ENCODE assay signal across 18 mouse cellular contexts in genomic region chr5:62924616-62925015, GRCm38 (mm10).
DNase-seq lines count a peak whose midpoint lies in the region; ATAC-seq and TF ChIP-seq lines count a peak whose summit lies in the region.
"Had no signal": no experiment of that assay in that cellular context is flagged by ENCODE, and none has a peak within 500 bp of the region (broad histone marks: within the 10 kb centered on the region; RNA-seq: fewer than 3 reads in every experiment).

No protein-coding gene starts in this region.

- no peaks in the 10 kb centered on the region for H3K4me1 ChIP-seq in midbrain, embryonic 11.5 days (ENCODE audit: control insufficient read depth, insufficient read depth, low read length)
- H3K4me1 ChIP-seq in midbrain, embryonic 13.5 days (replicated peaks), result no peaks in the 10 kb centered on the region
- H3K4me1 ChIP-seq: embryonic facial prominence, embryonic 12.5 days; forebrain, embryonic 10.5 days had no signal

- H3K4me2 ChIP-seq in midbrain, embryonic 11.5 days, result no peak overlapping the region
- no peak overlapping the region for H3K4me2 ChIP-seq in midbrain, embryonic 13.5 days (replicated peaks)
- H3K4me2 ChIP-seq: embryonic facial prominence, embryonic 12.5 days; hindbrain, embryonic 14.5 days had no signal

- intact Hi-C loops in gastrocnemius, adult 2 months (cut with DNase I), result no loop called here

- no peak for TF ChIP-seq CTCF in gastrocnemius, adult 2 months (IDR thresholded peaks at IDR 0.05)

- H3K4me3 ChIP-seq in midbrain, embryonic 11.5 days (ENCODE audit: low read depth, low read length), result no peak overlapping the region
- H3K4me3 ChIP-seq in midbrain, embryonic 13.5 days (replicated peaks), result no peak overlapping the region
- no peak overlapping the region for H3K4me3 ChIP-seq in gastrocnemius, adult 2 months
- H3K4me3 ChIP-seq: embryonic facial prominence, embryonic 12.5 days; forebrain, embryonic 10.5 days had no signal

- no peak overlapping the region for H3K27ac ChIP-seq in midbrain, embryonic 11.5 days (ENCODE audit: low read depth, low read length)
- no peak overlapping the region for H3K27ac ChIP-seq in midbrain, embryonic 13.5 days
- no peak overlapping the region for H3K27ac ChIP-seq in gastrocnemius, adult 2 months
- H3K27ac ChIP-seq: embryonic facial prominence, embryonic 12.5 days; forebrain, embryonic 10.5 days; hindbrain, embryonic 14.5 days had no signal

- DNase-seq in kidney, adult 9 months, result peak; percentile 6
- no peak for DNase-seq in kidney, postnatal 25 days
- DNase-seq in midbrain, embryonic 11.5 days (ENCODE audit: low spot score, missing footprints), result peak; percentile 35
- peak; percentile 19 for DNase-seq in embryo, embryonic 9.5 days (ENCODE audit: extremely low spot score)
- DNase-seq in mesoderm, embryonic 11.5 days (ENCODE audit: low read depth, low spot score), result peak; percentile 20
- DNase-seq in frontal cortex, postnatal 14 days (ENCODE audit: low spot score in 2 of 2), result no peak
- DNase-seq in gastrocnemius, adult 2 months, result no peak
- DNase-seq: adrenal gland, postnatal 10 days; B cell, adult 2 months; cerebellum, adult 8-10 months; heart, adult 18-20 months; heart, postnatal 10 days; liver; thymus, adult 18-20 months had no signal

- H3K9me3 ChIP-seq in midbrain, embryonic 11.5 days (ENCODE audit: control insufficient read depth, low read length), result no peaks in the 10 kb centered on the region
- H3K9me3 ChIP-seq in midbrain, embryonic 13.5 days, result no peaks in the 10 kb centered on the region
- H3K9me3 ChIP-seq: embryonic facial prominence, embryonic 12.5 days; forebrain, embryonic 10.5 days had no signal

- no peaks in the 10 kb centered on the region for H3K36me3 ChIP-seq in midbrain, embryonic 11.5 days (ENCODE audit: control insufficient read depth, insufficient read depth, low read length)
- no peaks in the 10 kb centered on the region for H3K36me3 ChIP-seq in midbrain, embryonic 13.5 days
- H3K36me3 ChIP-seq: embryonic facial prominence, embryonic 12.5 days; forebrain, embryonic 10.5 days had no signal

- ATAC-seq in midbrain, embryonic 11.5 days (ENCODE audit: low FRiP score), result no peak
- no peak for ATAC-seq in midbrain, embryonic 13.5 days

- H3K9ac ChIP-seq in midbrain, embryonic 11.5 days (ENCODE audit: low read length), result no peak overlapping the region
- no peak overlapping the region for H3K9ac ChIP-seq in midbrain, embryonic 13.5 days (replicated peaks)
- H3K9ac ChIP-seq: embryonic facial prominence, embryonic 12.5 days; hindbrain, embryonic 14.5 days had no signal

- H3K27me3 ChIP-seq in midbrain, embryonic 11.5 days (ENCODE audit: control insufficient read depth, insufficient read depth, low read length), result no peaks in the 10 kb centered on the region
- H3K27me3 ChIP-seq in midbrain, embryonic 13.5 days, result no peaks in the 10 kb centered on the region
- H3K27me3 ChIP-seq: embryonic facial prominence, embryonic 12.5 days had no signal

Comparison
In these comparisons a context has a peak if more than half of its experiments do, and no peak if none do; other contexts are left out.
1. DNase-seq: peak in kidney, adult 9 months (single experiment), midbrain, embryonic 11.5 days (single experiment), embryo, embryonic 9.5 days (single experiment) and mesoderm, embryonic 11.5 days (single experiment); none in kidney, postnatal 25 days (0 of 2), frontal cortex, postnatal 14 days (0 of 2) and gastrocnemius, adult 2 months (single experiment).